Mouse (Mus musculus): ENCODE results near the gene Nprl2. TPM values are rescaled to one million over a fixed set of nuclear protein-coding genes. Genes with fewer than 3 reads are reported as not detected.

Gene Nprl2
- polyA plus RNA-seq, 1 experiment from 2014 or later, result 34.6 TPM

GRCm38 (mm10) chr9:107590773-107591060 lies 48.7 kb downstream of the Nprl2 start:
- ATAC-seq (ENCODE audit: insufficient read depth), result no peak
- 90% methylated on average over 6 of the region's 6 CpGs for WGBS
- Histone ChIP-seq H3K9me3 (ENCODE audit: low read depth, low read length) (no peaks in the 10 kb centered on the region), H3K27ac (ENCODE audit: low read depth) (no peak overlapping the region), H3K4me1 (ENCODE audit: insufficient read depth) (peaks cover 8% of the 10 kb centered on the region; the same call in 1 of the 2 replicates), H3K27me3 (ENCODE audit: insufficient read depth, low read length) (no peaks in the 10 kb centered on the region), H3K36me3 (ENCODE audit: insufficient read depth) (peaks cover 57% of the 10 kb centered on the region), H3K9ac (no peak overlapping the region), H3K4me2 (no peak overlapping the region), H3K4me3 (ENCODE audit: low read depth, low read length) (no peak overlapping the region)
- no peak for TF ChIP-seq CTCF (IDR thresholded peaks at IDR 0.05; ENCODE audit: low read depth)
- no peak for DNase-seq

DNA sequence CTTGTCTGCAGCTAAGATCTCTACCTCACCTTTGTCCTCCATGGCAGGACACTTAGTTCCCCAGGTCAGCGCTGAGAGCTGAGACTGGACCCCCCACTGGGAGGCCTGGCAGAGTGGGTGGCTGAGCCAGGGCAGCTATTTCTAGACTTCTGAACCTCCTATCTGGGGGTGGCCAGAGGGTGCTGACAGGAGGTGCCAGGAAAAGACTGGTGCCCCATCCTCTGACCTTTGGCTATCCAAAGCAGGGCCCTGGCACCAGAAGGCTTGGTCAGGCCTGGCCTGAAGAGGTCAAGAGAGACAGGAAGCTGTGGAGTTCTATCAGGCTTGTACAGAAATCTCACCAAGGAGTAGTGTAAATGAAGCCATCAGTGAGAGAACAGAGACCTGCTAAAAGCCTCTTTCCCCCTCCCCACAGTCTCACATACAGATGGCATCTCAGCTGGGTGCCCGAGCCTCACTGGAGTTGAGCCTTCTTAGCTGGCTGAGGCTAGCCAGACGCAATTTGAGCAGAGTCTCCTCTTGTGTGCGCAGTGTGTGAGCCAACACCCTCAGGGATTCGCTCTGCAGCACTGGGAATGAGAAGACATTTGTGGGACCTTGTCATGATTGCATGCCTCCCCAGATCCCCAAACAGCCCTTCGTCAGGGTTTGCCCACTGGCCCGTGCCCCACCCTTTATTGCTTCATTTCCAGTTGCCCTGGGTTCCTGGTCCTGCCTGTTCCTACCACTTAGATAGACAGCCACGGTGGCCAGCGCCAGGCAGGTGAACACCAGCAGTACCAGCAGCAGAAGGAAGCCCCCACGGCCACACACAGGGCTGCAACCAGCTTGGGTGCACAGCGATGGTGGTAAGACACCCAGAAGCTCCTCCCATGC lies 51.3 kb downstream of the Nprl2 start:
- Histone ChIP-seq H3K4me3 (ENCODE audit: low read depth, low read length) (no peak overlapping the region), H3K4me1 (ENCODE audit: insufficient read depth) (peaks cover 5% of the 10 kb centered on the region; the same call in 1 of the 2 replicates), H3K36me3 (ENCODE audit: insufficient read depth) (peaks cover 57% of the 10 kb centered on the region), H3K4me2 (no peak overlapping the region), H3K27me3 (ENCODE audit: insufficient read depth, low read length) (no peaks in the 10 kb centered on the region), H3K27ac (ENCODE audit: low read depth) (no peak overlapping the region), H3K9me3 (ENCODE audit: low read depth, low read length) (no peaks in the 10 kb centered on the region), H3K9ac (no peak overlapping the region)
- WGBS, result 81% methylated on average over 11 of the region's 11 CpGs
- no peak for DNase-seq
- no peak for ATAC-seq (ENCODE audit: insufficient read depth)
- TF ChIP-seq CTCF (IDR thresholded peaks at IDR 0.05; ENCODE audit: low read depth), result no peak

GRCm38 (mm10) chr9:107594281-107595062 lies 52.4 kb downstream of the Nprl2 start:
- whole genome bisulfite sequencing, result 82% methylated on average over 8 of the region's 8 CpGs
- Histone ChIP-seq H3K4me3 (ENCODE audit: low read depth, low read length) (no peak overlapping the region), H3K4me2 (no peak overlapping the region), H3K9ac (no peak overlapping the region), H3K27me3 (ENCODE audit: insufficient read depth, low read length) (no peaks in the 10 kb centered on the region), H3K27ac (ENCODE audit: low read depth) (no peak overlapping the region), H3K36me3 (ENCODE audit: insufficient read depth) (peaks cover 57% of the 10 kb centered on the region), H3K4me1 (ENCODE audit: insufficient read depth) (no peaks in the 10 kb centered on the region), H3K9me3 (ENCODE audit: low read depth, low read length) (no peaks in the 10 kb centered on the region)
- DNase-seq, result no peak
- no peak for TF ChIP-seq CTCF (IDR thresholded peaks at IDR 0.05; ENCODE audit: low read depth)
- no peak for ATAC-seq (ENCODE audit: insufficient read depth)

Other genes starting within 250 kb of the Nprl2 start
- gene Cish, start 246.2 kb upstream of the Nprl2 start, polyA plus RNA-seq (2014; fragmentation: Nextera tagmentation; extraction: Ambion mirVana), result 8.5 and 9.2 TPM in 2 replicates
- 9.8 and 11.3 TPM in 2 replicates for gene Hemk1, start 203.9 kb upstream of the Nprl2 start, polyA plus RNA-seq (2014; fragmentation: Nextera tagmentation; extraction: Ambion mirVana)
- 0.27 and 0.28 TPM in 2 replicates for gene 6430571L13Rik, start 201.6 kb upstream of the Nprl2 start, polyA plus RNA-seq (2014; fragmentation: Nextera tagmentation; extraction: Ambion mirVana)
- 0.18 TPM in 1 of 2 replicates, not detected in the other for gene Cacna2d2, start 142.6 kb upstream of the Nprl2 start, polyA plus RNA-seq (2014; fragmentation: Nextera tagmentation; extraction: Ambion mirVana)
- 42.1 and 45.3 TPM in 2 replicates for gene Tmem115, start 8.3 kb upstream of the Nprl2 start, polyA plus RNA-seq (2014; fragmentation: Nextera tagmentation; extraction: Ambion mirVana)
- gene Cyb561d2, start within 50 bp of the Nprl2 start, polyA plus RNA-seq (2014; fragmentation: Nextera tagmentation; extraction: Ambion mirVana), result 22.9 and 23.0 TPM in 2 replicates
- gene Zmynd10, start 5.1 kb downstream of the Nprl2 start, polyA plus RNA-seq (2014; fragmentation: Nextera tagmentation; extraction: Ambion mirVana), result 1.1 and 1.2 TPM in 2 replicates
- 51.3 and 54.1 TPM in 2 replicates for gene Rassf1, start 9.3 kb downstream of the Nprl2 start, polyA plus RNA-seq (2014; fragmentation: Nextera tagmentation; extraction: Ambion mirVana)
- gene Tusc2, start 21.0 kb downstream of the Nprl2 start, polyA plus RNA-seq (2014; fragmentation: Nextera tagmentation; extraction: Ambion mirVana), result 38.2 and 39.0 TPM in 2 replicates
- 126 and 129 TPM in 2 replicates for gene Hyal2, start 25.7 kb downstream of the Nprl2 start, polyA plus RNA-seq (2014; fragmentation: Nextera tagmentation; extraction: Ambion mirVana)
- 5.2 and 5.9 TPM in 2 replicates for gene Hyal1, start 34.7 kb downstream of the Nprl2 start, polyA plus RNA-seq (2014; fragmentation: Nextera tagmentation; extraction: Ambion mirVana)
- 14.7 and 17.2 TPM in 2 replicates for gene Naa80, start 36.7 kb downstream of the Nprl2 start, polyA plus RNA-seq (2014; fragmentation: Nextera tagmentation; extraction: Ambion mirVana)
- gene Hyal3, start 38.6 kb downstream of the Nprl2 start, polyA plus RNA-seq (2014; fragmentation: Nextera tagmentation; extraction: Ambion mirVana), result 0.73 and 1.4 TPM in 2 replicates
- 57.9 and 64.6 TPM in 2 replicates for gene Ifrd2, start 45.4 kb downstream of the Nprl2 start, polyA plus RNA-seq (2014; fragmentation: Nextera tagmentation; extraction: Ambion mirVana)
- 5.1 and 5.3 TPM in 2 replicates for gene Sema3b, start 67.0 kb downstream of the Nprl2 start, polyA plus RNA-seq (2014; fragmentation: Nextera tagmentation; extraction: Ambion mirVana)
- 408 and 419 TPM in 2 replicates for gene Gnai2, start 93.1 kb downstream of the Nprl2 start, polyA plus RNA-seq (2014; fragmentation: Nextera tagmentation; extraction: Ambion mirVana)
- 3.6 and 4.8 TPM in 2 replicates for gene Slc38a3, start 127.3 kb downstream of the Nprl2 start, polyA plus RNA-seq (2014; fragmentation: Nextera tagmentation; extraction: Ambion mirVana)
- 0.72 and 0.89 TPM in 2 replicates for gene Gnat1, start 137.5 kb downstream of the Nprl2 start, polyA plus RNA-seq (2014; fragmentation: Nextera tagmentation; extraction: Ambion mirVana)
- gene Sema3f, start 168.2 kb downstream of the Nprl2 start, polyA plus RNA-seq (2014; fragmentation: Nextera tagmentation; extraction: Ambion mirVana), result 16.7 and 22.1 TPM in 2 replicates
- 176 and 184 TPM in 2 replicates for gene Rbm5, start 228.8 kb downstream of the Nprl2 start, polyA plus RNA-seq (2014; fragmentation: Nextera tagmentation; extraction: Ambion mirVana)